Comparison of ENCODE assay signal across 8 mouse cellular contexts in genomic region chr8:119840905-119841411, GRCm38 (mm10). TPM values are rescaled to one million over a fixed set of nuclear protein-coding genes. Genes with fewer than 3 reads are reported as not detected.
A peak's percentile ranks its signal among the peaks of the same experiment; 100 is the strongest.
DNase-seq lines count a peak whose midpoint lies in the region; ATAC-seq and TF ChIP-seq lines count a peak whose summit lies in the region.

No protein-coding gene starts in this region.

- 0 out of 2 replicates have a peak, but pooled peaks cover 3% of the 10 kb centered on the region for H3K36me3 ChIP-seq in lung, embryonic 14.5 days (ENCODE audit: insufficient read depth)
- H3K36me3 ChIP-seq in liver, embryonic 13.5 days = 0 out of 2 replicates have a peak, but pooled peaks cover 6% of the 10 kb centered on the region

- H3K4me1 ChIP-seq in lung, embryonic 14.5 days (ENCODE audit: insufficient read depth) = peaks cover 20% of the 10 kb centered on the region
- H3K4me1 ChIP-seq in liver, embryonic 13.5 days (replicated peaks) = peaks cover 53% of the 10 kb centered on the region

- DNase-seq in lung, embryonic 14.5 days = no peak
- no peak for DNase-seq in lung, postnatal 36 days
- peak; percentile 45 to 59 for DNase-seq in cerebellum, postnatal 10 days
- DNase-seq in induced T-regulatory cell, adult 2 months (ENCODE audit: low read depth) = peak; percentile 42
- DNase-seq in liver, embryonic 13.5 days = no peak
- DNase-seq in adrenal gland, adult 2 months = no peak
- DNase-seq in gastrocnemius, postnatal 14 days = no peak
- DNase-seq in frontal cortex, adult 2 months (ENCODE audit: extremely low spot score in 1 of 2, low spot score in 1 of 2) = no peak

- 0 out of 2 replicates have a peak, but pooled peaks have one; percentile 8 for ATAC-seq in lung, embryonic 14.5 days (ENCODE audit: insufficient read depth)
- peak; percentile 21; the same call in 1 of the 2 replicates for ATAC-seq in liver, embryonic 13.5 days (ENCODE audit: low read depth)

- H3K27ac ChIP-seq in lung, embryonic 14.5 days (ENCODE audit: low read depth) = peak overlapping the region; percentile 32; the same call in 1 of the 2 replicates
- H3K27ac ChIP-seq in liver, embryonic 13.5 days = peak overlapping the region; percentile 64

- H3K9ac ChIP-seq in lung, embryonic 14.5 days = peak overlapping the region; percentile 75
- H3K9ac ChIP-seq in liver, embryonic 13.5 days = peak overlapping the region; percentile 58

- WGBS in lung, embryonic 14.5 days = 12% methylated on average over 8 of the region's 8 CpGs
- WGBS in liver, embryonic 13.5 days (ENCODE audit: insufficient replicate concordance) = 12% methylated on average over 8 of the region's 8 CpGs

- TF ChIP-seq CTCF in lung, embryonic 14.5 days (IDR thresholded peaks at IDR 0.05; ENCODE audit: low read depth) = no peak

- H3K4me2 ChIP-seq in lung, embryonic 14.5 days = peak overlapping the region; percentile 98
- H3K4me2 ChIP-seq in liver, embryonic 13.5 days = peak overlapping the region; percentile 85

- H3K4me3 ChIP-seq in lung, embryonic 14.5 days (ENCODE audit: low read depth, low read length) = peak overlapping the region; percentile 69
- H3K4me3 ChIP-seq in liver, embryonic 13.5 days (replicated peaks) = peak overlapping the region; percentile 69

- no peaks in the 10 kb centered on the region for H3K27me3 ChIP-seq in lung, embryonic 14.5 days (ENCODE audit: insufficient read depth, low read length)
- H3K27me3 ChIP-seq in liver, embryonic 13.5 days = peaks cover 41% of the 10 kb centered on the region

- intact Hi-C loops in gastrocnemius, postnatal 14 days (cut with DNase I; ENCODE audit: low total_unique reads) = loop anchor here (10.0 kb wide), 1 partner anchor 84 kb away; no protein-coding TSS in a partner anchor

- H3K9me3 ChIP-seq in lung, embryonic 14.5 days (ENCODE audit: low read depth, low read length) = no peaks in the 10 kb centered on the region
- H3K9me3 ChIP-seq in liver, embryonic 13.5 days (replicated peaks) = no peaks in the 10 kb centered on the region

RNA-seq across cellular contexts. Expression of gene Cotl1, which starts 0.6 kb away (rescaled TPM):
- 201 and 204 TPM in 2 replicates for polyA plus RNA-seq in lung, embryonic 14.5 days (2014; fragmentation: Nextera tagmentation; extraction: Ambion mirVana)
- 28.7 and 32.8 TPM in 2 replicates for polyA plus RNA-seq in liver, embryonic 13.5 days (2015; fragmentation: Nextera tagmentation; extraction: Ambion mirVana)
- 10 to 100 TPM; 45.4 to 50.4 TPM for total RNA-seq in adrenal gland, adult 2 months (2021)
- 156 TPM in 2 replicates for polyA plus RNA-seq in adrenal gland, adult 2 months (2012; rRNA removed)
- total RNA-seq in gastrocnemius, postnatal 14 days (2021) = 10 to 100 TPM; 18.3 to 24.5 TPM
- polyA plus RNA-seq in frontal cortex, adult 2 months (2012; rRNA removed) = 108 and 119 TPM in 2 replicates

RNA-seq across cellular contexts. Expression of gene Klhl36, which starts 21.1 kb away (rescaled TPM):
- polyA plus RNA-seq in lung, embryonic 14.5 days (2014; fragmentation: Nextera tagmentation; extraction: Ambion mirVana) = 11.5 and 11.8 TPM in 2 replicates
- 4.9 and 5.1 TPM in 2 replicates for polyA plus RNA-seq in liver, embryonic 13.5 days (2015; fragmentation: Nextera tagmentation; extraction: Ambion mirVana)
- total RNA-seq in adrenal gland, adult 2 months (2021) = 10 to 100 TPM in 1 of 2 experiments, 1 to 10 TPM in 1; 4.3 to 11.3 TPM
- polyA plus RNA-seq in adrenal gland, adult 2 months (2012; rRNA removed) = 19.8 and 25.5 TPM in 2 replicates
- total RNA-seq in gastrocnemius, postnatal 14 days (2021) = 1 to 10 TPM; 2.2 to 2.7 TPM
- polyA plus RNA-seq in frontal cortex, adult 2 months (2012; rRNA removed) = 9.5 and 10.2 TPM in 2 replicates

Comparison
In these comparisons a context has a peak if more than half of its experiments do, and no peak if none do; other contexts are left out.
1. DNase-seq: peak in cerebellum, postnatal 10 days (2 of 2) and induced T-regulatory cell, adult 2 months (single experiment); none in lung, embryonic 14.5 days (single experiment), lung, postnatal 36 days (single experiment), liver, embryonic 13.5 days (single experiment), adrenal gland, adult 2 months (single experiment), gastrocnemius, postnatal 14 days (single experiment) and frontal cortex, adult 2 months (0 of 2).